Mouse (Mus musculus): ENCODE data around the gene Akr7a5. TPM values are rescaled to one million over a fixed set of nuclear protein-coding genes. Genes with fewer than 3 reads are reported as not detected.

Akr7a5 gene
- 51.5 and 54.1 TPM in 2 replicates for polyA plus RNA-seq (2016; fragmentation: Nextera tagmentation; extraction: Ambion mirVana)

DNA sequence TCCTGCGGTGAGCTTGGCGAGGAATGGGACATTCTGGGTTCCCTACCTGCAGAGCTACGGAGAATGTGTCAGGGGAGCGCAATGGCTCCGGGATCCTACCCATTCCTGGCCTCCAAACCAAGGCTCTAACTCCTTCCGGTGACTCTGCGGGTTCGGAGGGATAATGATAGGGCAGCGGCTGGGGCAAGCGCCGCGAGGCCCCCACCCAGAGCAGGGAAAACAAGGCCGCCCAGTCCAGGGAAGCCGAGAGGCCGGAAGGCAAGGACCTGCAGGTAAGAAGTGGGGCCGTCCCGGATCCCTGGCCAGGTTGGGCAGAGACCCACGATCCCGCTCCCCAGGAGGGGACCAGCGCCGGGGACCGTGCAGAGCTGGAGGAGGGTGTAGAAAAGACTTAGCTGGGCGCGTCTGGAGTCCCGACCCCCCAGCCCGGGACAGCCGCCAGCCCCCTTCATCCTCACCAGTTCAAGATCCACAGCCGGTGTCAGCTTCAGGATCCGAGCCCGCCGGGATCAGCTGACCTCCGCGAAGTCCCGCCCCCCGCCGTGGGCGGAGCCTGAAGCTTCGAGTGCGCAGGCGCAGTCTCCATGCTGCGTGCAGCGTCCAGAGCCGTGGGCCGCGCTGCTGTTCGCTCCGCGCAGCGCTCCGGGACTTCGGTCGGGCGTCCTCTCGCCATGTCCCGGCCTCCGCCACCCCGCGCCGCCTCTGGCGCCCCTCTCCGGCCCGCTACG lies at the start of gene Akr7a5, which contains the start of gene Pqlc2:
Gene Akr7a5, plus strand, starts transcription at position 574 of the 728 bp plus-strand sequence.
Gene Pqlc2, minus strand, starts transcription at position 538 of the 728 bp plus-strand sequence.
- H3K27me3 ChIP-seq (replicated peaks): peaks cover 11% of the 10 kb centered on the region
- no peaks in the 10 kb centered on the region for H3K9me3 ChIP-seq (replicated peaks)
- H3K4me2 ChIP-seq: peak within 1 kb of the TSS; percentile 88
- H3K4me3 ChIP-seq: peak within 1 kb of the TSS; percentile 82
- H3K9ac ChIP-seq: peak within 1 kb of the TSS; percentile 85
- WGBS: under 1% methylated on average over 63 of the region's 63 CpGs
- peaks cover 24% of the 10 kb centered on the region for H3K36me3 ChIP-seq
- H3K27ac ChIP-seq (ENCODE audit: poor library complexity, severe bottlenecking): peak within 1 kb of the TSS; percentile 43; the same call in 1 of the 2 replicates
- ATAC-seq (ENCODE audit: insufficient number of reproducible peaks, low FRiP score): peak; percentile 93
- peaks cover 18% of the 10 kb centered on the region for H3K4me1 ChIP-seq (replicated peaks)

DNA sequence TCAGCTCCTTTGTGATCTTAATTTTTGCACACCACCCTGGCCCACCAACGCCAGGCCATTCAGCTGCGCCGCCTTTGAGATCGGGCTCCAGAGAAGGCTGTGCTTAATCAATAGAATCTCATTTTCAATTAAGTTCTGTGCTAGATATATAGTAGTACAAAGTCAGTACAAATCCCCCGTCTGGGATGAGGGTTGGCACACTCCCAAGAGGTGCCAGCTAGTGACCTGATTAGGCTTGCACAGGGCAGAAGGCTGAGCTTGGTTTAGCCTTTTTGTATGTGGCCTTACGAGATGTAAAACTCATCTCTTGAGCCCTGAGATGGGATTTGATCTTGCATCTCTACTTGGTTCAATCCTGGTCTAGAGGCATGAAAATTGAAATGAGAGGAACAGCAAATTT lies 47.6 kb upstream of the Akr7a5 start:
- H3K9me3 ChIP-seq (replicated peaks): no peaks in the 10 kb centered on the region
- H3K9ac ChIP-seq: no peak overlapping the region
- no peak for ATAC-seq (ENCODE audit: insufficient number of reproducible peaks, low FRiP score)
- no peak overlapping the region for H3K27ac ChIP-seq (ENCODE audit: poor library complexity, severe bottlenecking)
- H3K4me1 ChIP-seq (replicated peaks): peaks cover 7% of the 10 kb centered on the region; the same call in 1 of the 2 replicates
- no peak overlapping the region for H3K4me3 ChIP-seq
- WGBS: 88% methylated on average over 6 of the region's 6 CpGs
- peaks cover 82% of the 10 kb centered on the region for H3K36me3 ChIP-seq
- H3K27me3 ChIP-seq (replicated peaks): no peaks in the 10 kb centered on the region
- H3K4me2 ChIP-seq: no peak overlapping the region

DNA sequence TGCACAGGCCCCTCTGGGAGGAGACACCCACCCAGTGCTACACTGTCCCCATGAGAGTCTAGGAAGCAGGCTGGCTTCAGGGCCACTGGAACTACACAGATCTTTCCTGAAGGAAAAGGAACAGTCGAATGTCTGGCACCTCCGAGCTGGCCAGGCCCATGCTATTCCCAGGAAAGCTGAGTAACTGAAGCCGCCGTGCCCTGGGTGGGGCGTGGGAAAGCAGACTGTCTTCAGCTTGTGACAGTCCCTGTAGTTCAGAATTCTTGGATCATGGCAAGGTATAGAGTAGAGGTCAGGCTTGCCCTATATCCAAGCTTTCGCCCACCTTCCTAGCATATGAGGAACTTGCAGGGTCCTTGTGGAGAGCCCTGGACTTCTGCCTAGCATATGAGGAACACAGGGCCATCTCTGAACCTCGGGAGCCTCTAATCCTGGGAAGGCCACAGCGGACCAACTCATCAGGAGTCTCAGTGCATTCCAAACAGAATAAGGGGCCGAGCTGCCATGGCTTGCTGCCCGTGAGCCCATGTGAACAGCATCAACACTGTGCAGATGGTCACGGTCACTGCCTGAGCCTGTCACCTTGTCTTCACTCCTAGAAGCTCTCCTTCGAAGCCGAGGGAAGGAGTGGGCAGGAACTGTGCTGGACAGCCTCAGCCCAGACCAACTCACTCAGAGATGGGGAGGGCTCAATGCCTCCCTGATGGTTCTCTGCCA lies 44.6 kb upstream of the Akr7a5 start:
- Histone ChIP-seq H3K4me2 (no peak overlapping the region), H3K4me3 (no peak overlapping the region), H3K9me3 (replicated peaks) (no peaks in the 10 kb centered on the region), H3K27me3 (replicated peaks) (no peaks in the 10 kb centered on the region), H3K9ac (no peak overlapping the region), H3K36me3 (peaks cover 73% of the 10 kb centered on the region), H3K4me1 (replicated peaks) (peaks cover 10% of the 10 kb centered on the region; the same call in 1 of the 2 replicates), H3K27ac (ENCODE audit: poor library complexity, severe bottlenecking) (no peak overlapping the region)
- 83% methylated on average over 13 of the region's 13 CpGs for WGBS
- ATAC-seq (ENCODE audit: insufficient number of reproducible peaks, low FRiP score): no peak

DNA sequence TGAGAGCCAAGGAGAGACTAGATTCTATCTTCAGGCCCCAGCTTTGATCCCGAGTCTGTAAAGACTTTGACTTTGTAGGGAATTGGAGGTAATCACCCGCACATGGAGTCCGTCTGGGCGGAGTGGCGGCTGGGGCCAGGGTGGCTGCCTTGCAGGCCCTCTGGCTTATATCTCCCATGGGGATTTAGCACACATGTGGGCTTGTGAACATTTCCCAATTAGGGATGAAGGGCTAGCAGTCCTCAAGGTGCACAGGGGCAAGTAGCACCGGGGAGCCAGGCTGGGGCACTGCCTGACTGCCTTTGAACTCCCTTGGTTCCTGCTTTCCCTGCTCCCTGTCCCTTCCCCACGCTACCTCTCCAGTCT lies 44.1 kb upstream of the Akr7a5 start:
- Histone ChIP-seq H3K4me1 (replicated peaks) (peaks cover 15% of the 10 kb centered on the region; the same call in 1 of the 2 replicates), H3K9me3 (replicated peaks) (no peaks in the 10 kb centered on the region), H3K27me3 (replicated peaks) (no peaks in the 10 kb centered on the region), H3K9ac (no peak overlapping the region), H3K4me2 (no peak overlapping the region), H3K27ac (ENCODE audit: poor library complexity, severe bottlenecking) (no peak overlapping the region), H3K36me3 (peaks cover 69% of the 10 kb centered on the region), H3K4me3 (no peak overlapping the region)
- WGBS: 76% methylated on average over 7 of the region's 7 CpGs
- no peak for ATAC-seq (ENCODE audit: insufficient number of reproducible peaks, low FRiP score)

DNA sequence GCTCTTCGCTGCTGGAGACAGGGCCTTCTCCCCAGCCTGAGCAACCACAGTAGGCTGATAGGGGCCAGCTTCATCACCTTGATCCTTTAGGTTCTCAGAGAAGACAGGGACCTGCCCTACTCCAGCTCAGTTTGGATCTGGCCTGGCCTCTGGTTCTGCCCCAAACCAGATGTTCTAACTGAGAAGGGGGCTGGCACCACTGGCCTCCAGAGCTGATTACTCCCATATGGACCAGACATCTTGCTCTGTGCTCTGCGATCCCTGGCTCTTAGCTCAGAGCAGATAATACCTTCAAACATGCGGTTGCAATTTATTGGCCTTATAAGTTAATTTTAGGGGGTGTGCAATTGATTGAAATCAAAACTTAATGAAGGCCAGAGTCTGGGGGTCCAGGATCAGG lies 43.2 kb upstream of the Akr7a5 start:
- 63% methylated on average over 3 of the region's 3 CpGs for WGBS
- Histone ChIP-seq H3K9ac (0 out of 2 replicates have a peak overlapping the region, but pooled peaks have one; percentile 2), H3K4me3 (no peak overlapping the region), H3K27ac (ENCODE audit: poor library complexity, severe bottlenecking) (no peak overlapping the region), H3K4me1 (replicated peaks) (peaks cover 23% of the 10 kb centered on the region), H3K9me3 (replicated peaks) (no peaks in the 10 kb centered on the region), H3K36me3 (peaks cover 61% of the 10 kb centered on the region), H3K27me3 (replicated peaks) (no peaks in the 10 kb centered on the region), H3K4me2 (no peak overlapping the region)
- ATAC-seq (ENCODE audit: insufficient number of reproducible peaks, low FRiP score): no peak

DNA sequence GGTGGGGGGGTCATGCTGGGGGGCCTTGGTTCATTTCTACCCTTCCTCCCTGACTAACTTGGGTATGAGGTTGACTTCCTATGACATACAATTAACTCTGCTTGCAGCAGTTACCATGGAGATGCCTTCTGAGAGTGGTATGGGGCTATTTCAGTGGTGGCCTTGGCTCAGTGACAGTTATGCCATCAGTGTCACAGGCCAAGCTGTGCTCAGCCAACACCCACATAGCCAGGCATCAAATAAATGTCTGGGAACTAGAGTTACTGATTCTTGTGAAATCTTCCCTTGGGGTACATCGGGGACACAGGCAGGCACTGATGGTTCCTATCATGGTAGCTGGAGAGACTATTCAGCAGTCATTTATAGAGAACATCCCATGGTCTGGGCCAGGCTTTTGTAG lies 42.3 kb upstream of the Akr7a5 start:
- Histone ChIP-seq H3K4me2 (no peak overlapping the region), H3K36me3 (peaks cover 52% of the 10 kb centered on the region), H3K4me3 (no peak overlapping the region), H3K9me3 (replicated peaks) (no peaks in the 10 kb centered on the region), H3K27ac (ENCODE audit: poor library complexity, severe bottlenecking) (no peak overlapping the region), H3K27me3 (replicated peaks) (no peaks in the 10 kb centered on the region), H3K4me1 (replicated peaks) (peaks cover 23% of the 10 kb centered on the region), H3K9ac (no peak overlapping the region)
- no peak for ATAC-seq (ENCODE audit: insufficient number of reproducible peaks, low FRiP score)
- 97% methylated on average over 1 of the region's 1 CpGs for WGBS

DNA sequence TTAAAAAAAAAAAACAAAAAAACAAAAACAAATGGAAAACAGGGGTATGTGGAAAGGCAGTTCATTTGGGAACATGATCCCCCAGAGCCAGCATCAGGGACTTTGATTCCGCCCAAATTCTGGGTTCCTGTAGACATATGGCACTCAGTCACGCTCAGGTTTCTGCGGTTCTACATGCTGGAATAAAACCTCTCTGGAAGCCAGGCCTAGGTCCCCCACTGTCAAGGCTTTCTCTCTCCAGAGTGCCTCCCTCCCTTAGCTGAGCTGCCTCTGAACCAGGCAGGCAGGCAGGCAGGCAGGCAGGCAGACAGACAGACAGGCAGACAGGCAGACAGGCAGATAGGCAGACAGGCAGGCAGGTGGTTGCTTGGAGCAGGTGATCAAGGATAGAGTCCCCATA lies 40.4 kb upstream of the Akr7a5 start:
- H3K27me3 ChIP-seq (replicated peaks): no peaks in the 10 kb centered on the region
- no peak overlapping the region for H3K27ac ChIP-seq (ENCODE audit: poor library complexity, severe bottlenecking)
- H3K36me3 ChIP-seq: peaks cover 47% of the 10 kb centered on the region
- WGBS: 95% methylated on average over 3 of the region's 3 CpGs
- H3K4me3 ChIP-seq: no peak overlapping the region
- no peak for ATAC-seq (ENCODE audit: insufficient number of reproducible peaks, low FRiP score)
- H3K9me3 ChIP-seq (replicated peaks): no peaks in the 10 kb centered on the region
- peaks cover 23% of the 10 kb centered on the region for H3K4me1 ChIP-seq (replicated peaks)
- H3K4me2 ChIP-seq: no peak overlapping the region
- no peak overlapping the region for H3K9ac ChIP-seq

DNA sequence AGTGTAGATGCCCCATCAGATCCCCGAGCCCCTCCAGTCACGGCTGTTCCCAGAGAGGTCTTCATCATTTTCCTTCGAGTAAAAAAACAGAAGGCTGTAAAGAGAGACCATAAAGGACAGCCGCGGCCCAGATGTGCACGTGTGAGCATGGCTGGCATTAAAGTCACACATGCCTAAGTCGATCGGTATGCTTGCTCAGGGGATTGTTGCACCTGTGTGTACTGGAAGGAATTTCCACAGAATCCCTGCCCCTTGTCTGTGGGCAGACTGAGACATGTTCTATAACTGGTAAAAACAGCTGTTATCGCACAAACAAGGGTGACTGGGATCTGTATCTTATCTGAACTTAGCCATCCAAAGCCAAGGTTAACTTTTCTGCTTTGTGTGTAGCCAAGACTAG lies 39.0 kb upstream of the Akr7a5 start:
- H3K4me2 ChIP-seq: no peak overlapping the region
- no peaks in the 10 kb centered on the region for H3K27me3 ChIP-seq (replicated peaks)
- H3K9ac ChIP-seq: no peak overlapping the region
- no peaks in the 10 kb centered on the region for H3K9me3 ChIP-seq (replicated peaks)
- H3K36me3 ChIP-seq: peaks cover 42% of the 10 kb centered on the region
- WGBS: 87% methylated on average over 9 of the region's 9 CpGs
- ATAC-seq (ENCODE audit: insufficient number of reproducible peaks, low FRiP score): no peak
- peaks cover 27% of the 10 kb centered on the region for H3K4me1 ChIP-seq (replicated peaks)
- H3K27ac ChIP-seq (ENCODE audit: poor library complexity, severe bottlenecking): no peak overlapping the region
- no peak overlapping the region for H3K4me3 ChIP-seq

DNA sequence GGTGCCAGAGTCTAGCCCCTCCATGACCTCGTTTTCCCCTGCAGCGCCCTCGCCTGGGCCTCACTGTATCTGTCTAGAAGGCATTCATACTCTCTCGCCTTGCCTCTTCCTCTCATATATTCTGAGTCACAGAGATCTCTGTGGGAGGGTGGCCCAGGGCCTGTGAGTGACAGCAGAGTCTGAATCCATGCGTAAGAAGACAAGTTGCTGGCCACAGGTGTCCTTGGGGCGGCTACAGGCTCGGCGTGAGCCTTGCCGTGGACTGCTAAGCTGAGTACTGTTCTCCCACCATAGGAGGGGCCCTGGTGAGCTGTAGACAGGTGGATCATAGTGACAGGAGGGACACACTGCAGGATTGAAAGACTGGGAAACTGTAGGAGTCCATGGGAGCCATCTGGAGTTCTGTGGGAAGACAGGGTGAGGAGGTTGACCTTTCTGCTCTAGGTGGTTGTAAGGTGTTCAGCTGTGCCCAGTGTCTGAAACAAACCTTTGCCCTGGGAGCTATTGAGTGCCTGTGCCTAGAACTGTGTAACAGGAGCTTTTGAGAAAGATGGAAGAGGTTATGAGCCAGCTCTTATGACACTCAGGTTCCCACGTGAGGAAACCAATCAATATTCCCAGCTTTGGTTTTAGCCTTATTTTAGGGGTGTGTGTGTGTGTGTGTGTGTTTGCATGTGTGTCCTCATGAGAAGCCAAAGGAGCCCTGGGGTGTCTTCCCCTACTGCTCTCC lies 37.4 kb upstream of the Akr7a5 start:
- Histone ChIP-seq H3K9me3 (replicated peaks) (no peaks in the 10 kb centered on the region), H3K4me3 (no peak overlapping the region), H3K4me1 (replicated peaks) (peaks cover 30% of the 10 kb centered on the region), H3K4me2 (no peak overlapping the region), H3K27me3 (replicated peaks) (no peaks in the 10 kb centered on the region), H3K27ac (ENCODE audit: poor library complexity, severe bottlenecking) (no peak overlapping the region), H3K36me3 (peaks cover 45% of the 10 kb centered on the region), H3K9ac (no peak overlapping the region)
- 86% methylated on average over 10 of the region's 10 CpGs for WGBS
- ATAC-seq (ENCODE audit: insufficient number of reproducible peaks, low FRiP score): no peak

DNA sequence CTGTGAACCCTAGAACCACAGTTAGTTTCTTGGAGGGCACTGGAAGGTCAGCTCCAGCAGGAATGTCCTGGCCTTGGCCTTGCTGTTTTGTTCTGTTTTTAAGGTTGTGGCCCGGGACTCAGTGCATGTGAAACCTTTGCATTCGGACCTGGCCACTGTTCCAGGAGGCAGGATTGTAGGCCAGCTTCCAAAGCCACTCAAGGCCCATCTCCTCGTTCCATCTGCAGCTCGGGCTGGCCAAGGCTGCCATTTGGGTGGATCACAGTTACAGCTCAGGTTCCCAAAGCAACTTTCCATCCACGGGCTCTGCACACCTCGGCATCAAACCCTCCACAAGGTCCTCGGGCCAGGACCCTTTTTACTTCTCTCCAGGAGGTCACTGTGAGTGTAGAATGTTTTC lies 36.0 kb upstream of the Akr7a5 start:
- Histone ChIP-seq H3K27me3 (replicated peaks) (no peaks in the 10 kb centered on the region), H3K4me3 (no peak overlapping the region), H3K4me2 (no peak overlapping the region), H3K9me3 (replicated peaks) (no peaks in the 10 kb centered on the region), H3K36me3 (peaks cover 31% of the 10 kb centered on the region), H3K9ac (no peak overlapping the region), H3K27ac (ENCODE audit: poor library complexity, severe bottlenecking) (no peak overlapping the region), H3K4me1 (replicated peaks) (peaks cover 30% of the 10 kb centered on the region)
- ATAC-seq (ENCODE audit: insufficient number of reproducible peaks, low FRiP score): no peak
- 88% methylated on average over 7 of the region's 7 CpGs for WGBS

DNA sequence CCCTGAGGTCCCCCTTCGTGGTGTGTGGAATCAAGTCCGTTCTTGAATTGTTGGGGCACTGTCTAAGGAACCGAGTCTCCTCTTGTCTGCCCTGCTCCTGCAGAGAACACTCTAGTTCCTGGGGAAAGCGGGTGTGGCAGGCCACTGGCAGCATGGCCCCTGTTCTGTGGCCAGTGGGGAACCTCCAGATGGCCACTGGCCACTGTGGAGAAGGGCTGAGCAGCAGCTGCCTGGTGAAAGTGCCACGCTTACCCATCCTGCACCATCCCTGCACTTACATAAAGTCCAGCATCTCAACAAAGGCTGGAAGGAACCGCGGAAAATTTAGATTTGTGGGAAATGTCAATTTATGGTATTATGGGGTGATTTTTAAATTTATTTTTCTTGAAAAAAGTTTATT lies 34.1 kb upstream of the Akr7a5 start:
- Histone ChIP-seq H3K4me3 (no peak overlapping the region), H3K4me1 (replicated peaks) (peaks cover 22% of the 10 kb centered on the region), H3K4me2 (no peak overlapping the region), H3K36me3 (peaks cover 44% of the 10 kb centered on the region), H3K9me3 (replicated peaks) (no peaks in the 10 kb centered on the region), H3K27ac (ENCODE audit: poor library complexity, severe bottlenecking) (no peak overlapping the region), H3K9ac (no peak overlapping the region), H3K27me3 (replicated peaks) (no peaks in the 10 kb centered on the region)
- no peak for ATAC-seq (ENCODE audit: insufficient number of reproducible peaks, low FRiP score)
- WGBS: 91% methylated on average over 7 of the region's 7 CpGs
